ENCODE assay signal across 21 mouse cellular contexts in the genomic region with DNA sequence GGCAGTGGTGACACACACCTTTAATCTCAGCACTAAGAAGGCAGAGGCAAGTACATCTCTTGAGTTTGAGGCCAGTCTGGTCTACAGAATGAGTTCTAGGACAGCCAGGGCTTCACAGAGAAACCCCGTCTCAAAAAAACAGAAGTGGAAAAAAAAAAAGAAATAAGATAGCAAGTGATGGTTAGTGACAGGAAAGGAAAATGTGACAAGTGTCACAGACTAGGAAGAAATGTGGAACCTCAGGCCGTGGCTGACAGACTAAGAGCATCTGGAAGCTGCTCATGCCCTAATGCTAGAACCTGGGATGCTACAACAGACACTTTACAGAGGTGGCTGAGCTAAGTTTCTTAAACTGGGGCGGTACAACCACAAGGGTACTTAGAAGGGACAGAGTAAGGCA. TPM values are rescaled to one million over a fixed set of nuclear protein-coding genes. Genes with fewer than 3 reads are reported as not detected.
DNase-seq lines count a peak whose midpoint lies in the region; ATAC-seq and TF ChIP-seq lines count a peak whose summit lies in the region.
"Had no signal": no experiment of that assay in that cellular context is flagged by ENCODE, and none has a peak within 500 bp of the region (broad histone marks: within the 10 kb centered on the region; RNA-seq: fewer than 3 reads in every experiment).

No protein-coding gene starts in this region.

- no peaks in the 10 kb centered on the region for H3K79me2 ChIP-seq in CH12.LX (replicated peaks; ENCODE audit: control insufficient read depth, extremely low read depth, insufficient read depth, poor library complexity, severe bottlenecking)

- peak; percentile 92 for TF ChIP-seq EP300 in CH12.LX (IDR thresholded peaks at IDR 0.05; ENCODE audit: low read length)

- 43% methylated on average over 3 of the region's 3 CpGs for WGBS in liver, embryonic 12.5 days (ENCODE audit: insufficient replicate concordance)

- H3K9me3 ChIP-seq in CH12.LX (replicated peaks; ENCODE audit: low read length): no peaks in the 10 kb centered on the region
- no peaks in the 10 kb centered on the region for H3K9me3 ChIP-seq in liver, embryonic 12.5 days (replicated peaks)
- H3K9me3 ChIP-seq: hindbrain, embryonic 12.5 days; hindbrain, embryonic 15.5 days had no signal

- no peak for TF ChIP-seq RAD21 in CH12.LX (IDR thresholded peaks at IDR 0.05; ENCODE audit: low read depth, low read length)

- no peak for TF ChIP-seq CTCF in CH12.LX (conservative IDR thresholded peaks at IDR 0.05 in 1 of 2, IDR thresholded peaks at IDR 0.05 in 1 of 2; ENCODE audit: low read depth in 2 of 2, low read length in 2 of 2)

- H3K9ac ChIP-seq in CH12.LX (ENCODE audit: insufficient read depth, low read depth): no peak overlapping the region
- no peak overlapping the region for H3K9ac ChIP-seq in liver, embryonic 12.5 days
- H3K9ac ChIP-seq: forebrain, postnatal 0 days; hindbrain, embryonic 12.5 days; hindbrain, embryonic 15.5 days had no signal

- TF ChIP-seq POLR2A in CH12.LX (IDR thresholded peaks at IDR 0.05; ENCODE audit: low read depth, low read length): no peak

- peak; percentile 73 for ATAC-seq in granulocyte monocyte progenitor cell, adult 5-6 weeks (replicated peaks; ENCODE audit: poor library complexity, severe bottlenecking)
- peak; percentile 34 for ATAC-seq in megakaryocyte, adult 5-6 weeks (ENCODE audit: poor library complexity, severe bottlenecking)
- ATAC-seq in liver, embryonic 12.5 days: no peak
- ATAC-seq: activated CD4-positive, CD25-positive, alpha-beta regulatory T cell, adult 4 months; forebrain, embryonic 14.5 days; forebrain, postnatal 0 days; intestine, embryonic 16.5 days had no signal

- H3K4me1 ChIP-seq in CH12.LX (ENCODE audit: control insufficient read depth in 1 of 2, insufficient read depth in 2 of 2): peaks cover 6 to 40% of the 10 kb centered on the region in 2 experiments
- H3K4me1 ChIP-seq in liver, embryonic 12.5 days: peaks cover 45% of the 10 kb centered on the region

- no peak overlapping the region for H3K4me3 ChIP-seq in CH12.LX (replicated peaks in 1 of 3; ENCODE audit: low read depth in 2 of 3, low read length in 2 of 3, poor library complexity in 1 of 3)
- H3K4me3 ChIP-seq in liver, embryonic 12.5 days: no peak overlapping the region
- H3K4me3 ChIP-seq: hindbrain, embryonic 12.5 days; hindbrain, embryonic 15.5 days had no signal

- no peaks in the 10 kb centered on the region for H3K27me3 ChIP-seq in CH12.LX (replicated peaks)
- H3K27me3 ChIP-seq in splenic B cell, adult 2 months (ENCODE audit: control insufficient read depth, insufficient read depth, low read length, poor library complexity, severe bottlenecking): no peaks in the 10 kb centered on the region
- no peaks in the 10 kb centered on the region for H3K27me3 ChIP-seq in liver, embryonic 12.5 days (replicated peaks)
- H3K27me3 ChIP-seq: hindbrain, embryonic 12.5 days; hindbrain, embryonic 15.5 days had no signal

- H3K27ac ChIP-seq in CH12.LX (ENCODE audit: insufficient read depth, low read depth): no peak overlapping the region
- H3K27ac ChIP-seq in liver, embryonic 12.5 days: no peak overlapping the region
- H3K27ac ChIP-seq: hindbrain, embryonic 12.5 days; hindbrain, embryonic 15.5 days had no signal

- H3K36me3 ChIP-seq in CH12.LX (replicated peaks in 1 of 2; ENCODE audit: control insufficient read depth in 1 of 2, insufficient read depth in 1 of 2, low read length in 1 of 2): peaks cover 0 to 4% of the 10 kb centered on the region in 2 experiments
- H3K36me3 ChIP-seq in splenic B cell, adult 2 months (ENCODE audit: control insufficient read depth, insufficient read depth, low read length, poor library complexity, severe bottlenecking): no peaks in the 10 kb centered on the region
- no peaks in the 10 kb centered on the region for H3K36me3 ChIP-seq in liver, embryonic 12.5 days
- H3K36me3 ChIP-seq: hindbrain, embryonic 12.5 days; hindbrain, embryonic 15.5 days had no signal

- DNase-seq in CH12.LX (ENCODE audit: extremely low read depth): peak; percentile 56
- DNase-seq in splenic B cell, adult 2 months (ENCODE audit: low read depth, low spot score): peak; percentile 45
- no peak for DNase-seq in testis, postnatal 14 days (ENCODE audit: low spot score)
- no peak for DNase-seq in adrenal gland, adult 2 months
- no peak for DNase-seq in retina, postnatal 1 day
- DNase-seq: adrenal gland, postnatal 10 days; adrenal gland, postnatal 36 days; cerebellum, adult 18-20 months; cerebellum, adult 9-10 months; cerebellum, postnatal 14 days; forebrain, postnatal 0 days; gastrocnemius, postnatal 25 days had no signal

- in situ Hi-C loops in CH12.LX (cut with MboI; ENCODE audit: low pct_ligation_motif_present, low pct_unique_long_range_greater_than_20kb, low sequenced_read_pairs): no loop called here

- no peak overlapping the region for H3K4me2 ChIP-seq in CH12.LX (ENCODE audit: insufficient read depth, low read depth, poor library complexity, severe bottlenecking)
- H3K4me2 ChIP-seq in liver, embryonic 12.5 days: no peak overlapping the region
- H3K4me2 ChIP-seq: heart, embryonic 11.5 days; hindbrain, embryonic 12.5 days; hindbrain, embryonic 15.5 days had no signal

- dilution Hi-C loops in CH12.LX (cut with MboI; ENCODE audit: extremely low pct_ligation_motif_present, extremely low pct_unique_long_range_greater_than_20kb, low sequenced_read_pairs): no loop called here

TF ChIP-seq in CH12.LX, 34 proteins besides CTCF, POLR2A, EP300 and RAD21:
- TF ChIP-seq USF1 (IDR thresholded peaks at IDR 0.05; ENCODE audit: low read depth, low read length): no peak
- TF ChIP-seq NELFE (IDR thresholded peaks at IDR 0.05; ENCODE audit: low read depth, low read length): no peak
- TF ChIP-seq POLR2AphosphoS2 (IDR thresholded peaks at IDR 0.05; ENCODE audit: low read depth, low read length): no peak
- TF ChIP-seq ZKSCAN1 (IDR thresholded peaks at IDR 0.05; ENCODE audit: borderline replicate concordance, low read depth, low read length): no peak
- no peak for TF ChIP-seq CHD2 (IDR thresholded peaks at IDR 0.05; ENCODE audit: low read length)
- TF ChIP-seq JUND (conservative IDR thresholded peaks at IDR 0.05; ENCODE audit: low read depth, low read length): peak; percentile 82
- peak; percentile 79 for TF ChIP-seq JUN (IDR thresholded peaks at IDR 0.05; ENCODE audit: insufficient read depth, low read depth, low read length)
- no peak; the same call in 1 of the 2 replicates for TF ChIP-seq SMC3 (IDR thresholded peaks at IDR 0.05; ENCODE audit: low read depth, low read length)
- TF ChIP-seq CHD1 (IDR thresholded peaks at IDR 0.05; ENCODE audit: low read depth, low read length): no peak
- TF ChIP-seq ZNF384 (IDR thresholded peaks at IDR 0.05; ENCODE audit: low read depth, low read length): peak; percentile 93
- peak; percentile 46; the same call in 1 of the 2 replicates for TF ChIP-seq IRF4 (IDR thresholded peaks at IDR 0.05; ENCODE audit: low read depth, low read length)
- no peak for TF ChIP-seq MYC (IDR thresholded peaks at IDR 0.05; ENCODE audit: low read depth, low read length)
- TF ChIP-seq MEF2A (IDR thresholded peaks at IDR 0.05; ENCODE audit: borderline replicate concordance, low read depth, low read length): 0 out of 2 replicates have a peak, but pooled peaks have one; percentile 32
- no peak for TF ChIP-seq NRF1 (IDR thresholded peaks at IDR 0.05; ENCODE audit: low read depth, low read length)
- no peak; the same call in 1 of the 2 replicates for TF ChIP-seq ETS1 (conservative IDR thresholded peaks at IDR 0.05; ENCODE audit: low read depth, low read length)
- no peak for TF ChIP-seq PAX5 (IDR thresholded peaks at IDR 0.05; ENCODE audit: low read length)
- no peak for TF ChIP-seq MXI1 (IDR thresholded peaks at IDR 0.05; ENCODE audit: low read depth, low read length)
- no peak for TF ChIP-seq E2F4 (IDR thresholded peaks at IDR 0.05; ENCODE audit: insufficient replicate concordance, low read depth, low read length)
- TF ChIP-seq MAX (IDR thresholded peaks at IDR 0.05; ENCODE audit: low read length): peak; percentile 26; the same call in 1 of the 2 replicates
- no peak for TF ChIP-seq MAFK (IDR thresholded peaks at IDR 0.05; ENCODE audit: insufficient replicate concordance, low read length)
- TF ChIP-seq ZC3H11A (IDR thresholded peaks at IDR 0.05; ENCODE audit: low read depth, low read length): no peak
- TF ChIP-seq BHLHE40 (IDR thresholded peaks at IDR 0.05; ENCODE audit: low read depth, low read length): no peak
- TF ChIP-seq USF2 (conservative IDR thresholded peaks at IDR 0.05; ENCODE audit: low read depth, low read length): no peak
- no peak for TF ChIP-seq RCOR1 (conservative IDR thresholded peaks at IDR 0.05; ENCODE audit: low read depth, low read length)
- TF ChIP-seq TCF12 (IDR thresholded peaks at IDR 0.05; ENCODE audit: low read depth, low read length): no peak
- no peak for TF ChIP-seq SIN3A (IDR thresholded peaks at IDR 0.05; ENCODE audit: low read length)
- no peak for TF ChIP-seq ZMIZ1 (IDR thresholded peaks at IDR 0.05; ENCODE audit: low read depth, low read length)
- TF ChIP-seq UBTF (IDR thresholded peaks at IDR 0.05; ENCODE audit: low read depth, low read length): no peak

RNA-seq across cellular contexts. Expression of a gene that starts 18.4 kb away (rescaled TPM):
- total RNA-seq in CH12.LX (2012; rRNA removed) (4.2 and 5.0 TPM in 2 replicates), CH12.LX (2014; rRNA removed) (2.8 and 3.3 TPM in 2 replicates)
- polyA plus RNA-seq in CH12.LX (2012; ENCODE audit: insufficient read length, low read depth): 4.5 and 4.6 TPM in 2 replicates
- total RNA-seq in granulocyte monocyte progenitor cell, adult 5-6 weeks (2014; fragmentation: Nextera tagmentation): 5.9 and 8.3 TPM in 2 replicates
- total RNA-seq in granulocyte monocyte progenitor cell, adult 5-6 weeks (2017): 6.5 and 7.2 TPM in 2 replicates
- 21.6 and 26.5 TPM in 2 replicates for total RNA-seq in megakaryocyte, adult 5-6 weeks (2015)
- total RNA-seq in megakaryocyte, adult 5-6 weeks (2017): 14.8 and 15.1 TPM in 2 replicates
- 12.2 and 14.0 TPM in 2 replicates for polyA plus RNA-seq in liver, embryonic 12.5 days (2016; fragmentation: Nextera tagmentation; extraction: Ambion mirVana)
- total RNA-seq in adrenal gland, adult 2 months (2021): 1 to 10 TPM; 1.9 to 2.5 TPM
- polyA plus RNA-seq in adrenal gland, adult 2 months (2012; rRNA removed): 1.1 and 2.1 TPM in 2 replicates

Comparison
In these comparisons a context has a peak if more than half of its experiments do, and no peak if none do; other contexts are left out.
1. DNase-seq: peak in CH12.LX (single experiment) and splenic B cell, adult 2 months (single experiment); none in testis, postnatal 14 days (single experiment), adrenal gland, adult 2 months (single experiment) and retina, postnatal 1 day (single experiment).